Mouse (Mus musculus): ENCODE results near the gene Serpina12. TPM values are rescaled to one million over a fixed set of nuclear protein-coding genes. Genes with fewer than 3 reads are reported as not detected.

Gene Serpina12
- polyA plus RNA-seq, 1 experiment from 2014 or later, result not detected

DNA sequence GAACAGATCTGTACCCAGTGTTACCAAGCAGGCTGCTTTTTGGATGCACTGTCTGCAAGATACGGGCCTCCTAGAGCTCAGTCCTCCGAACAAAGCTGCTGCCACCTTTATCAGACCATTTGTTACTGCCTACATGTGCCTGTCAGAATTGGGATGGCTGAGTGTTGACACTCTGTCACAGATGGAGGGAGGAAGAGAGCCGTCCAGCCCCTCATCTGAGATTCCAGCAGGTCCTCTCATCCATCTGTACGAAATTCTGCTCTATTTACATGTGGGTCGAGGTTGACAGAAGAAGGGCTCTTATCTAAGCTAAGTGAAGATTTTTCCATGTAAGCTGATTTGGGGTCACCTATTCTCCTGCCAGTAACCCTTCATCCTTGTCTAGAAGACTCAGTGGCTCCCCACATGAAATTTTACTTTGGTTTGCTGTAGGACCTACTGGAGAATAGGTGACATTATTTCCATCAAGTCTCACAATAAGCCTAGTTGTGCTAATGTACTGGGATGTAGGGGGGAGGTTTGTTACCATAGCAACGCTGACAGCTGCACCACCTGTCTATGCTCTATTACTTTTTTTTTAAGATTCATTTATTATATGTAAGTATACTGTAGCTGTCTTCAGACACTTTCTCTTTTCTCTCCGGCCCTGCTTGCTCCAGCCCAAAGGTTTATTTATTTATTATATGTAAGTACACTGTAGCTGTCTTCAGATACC, 62.4 kb downstream of the Serpina12 start:
- H3K27ac ChIP-seq, result no peak overlapping the region

More for the DNA sequence above, 62.4 kb downstream of the Serpina12 start:
- Histone ChIP-seq H3K4me3 (no peak overlapping the region), H3K9me3 (replicated peaks) (no peaks in the 10 kb centered on the region), H3K27me3 (replicated peaks) (no peaks in the 10 kb centered on the region), H3K4me1 (no peaks in the 10 kb centered on the region), H3K9ac (no peak overlapping the region), H3K4me2 (no peak overlapping the region), H3K36me3 (no peaks in the 10 kb centered on the region)
- ATAC-seq, result no peak
- 51% methylated on average over 7 of the region's 7 CpGs for WGBS (ENCODE audit: insufficient replicate concordance)

Other genes with a start within 250 kb of the Serpina12 start
- gene Serpina1b, start 214.1 kb downstream of the Serpina12 start, polyA plus RNA-seq (2016; fragmentation: Nextera tagmentation; extraction: Ambion mirVana), result 358 and 359 TPM in 2 replicates
- gene Serpina1a, start 180.9 kb downstream of the Serpina12 start, polyA plus RNA-seq (2016; fragmentation: Nextera tagmentation; extraction: Ambion mirVana), result 222 and 223 TPM in 2 replicates
- 33.5 and 36.9 TPM in 2 replicates for gene Serpina1c, start 139.6 kb downstream of the Serpina12 start, polyA plus RNA-seq (2016; fragmentation: Nextera tagmentation; extraction: Ambion mirVana)
- gene Serpina1e, start 85.5 kb downstream of the Serpina12 start, polyA plus RNA-seq (2016; fragmentation: Nextera tagmentation; extraction: Ambion mirVana), result 39.1 and 44.7 TPM in 2 replicates
- 2.9 and 3.2 TPM in 2 replicates for gene Serpina11, start 54.5 kb downstream of the Serpina12 start, polyA plus RNA-seq (2016; fragmentation: Nextera tagmentation; extraction: Ambion mirVana)
- not detected in 2 replicates for gene Serpina9, start 30.7 kb downstream of the Serpina12 start, polyA plus RNA-seq (2016; fragmentation: Nextera tagmentation; extraction: Ambion mirVana)
- gene Serpina5, start 56.7 kb upstream of the Serpina12 start, polyA plus RNA-seq (2016; fragmentation: Nextera tagmentation; extraction: Ambion mirVana), result not detected in 2 replicates
- gene Serpina3a, start 68.3 kb upstream of the Serpina12 start, polyA plus RNA-seq (2016; fragmentation: Nextera tagmentation; extraction: Ambion mirVana), result not detected in 2 replicates
- 0.10 TPM in 1 of 2 replicates, not detected in the other for gene Serpina3b, start 83.6 kb upstream of the Serpina12 start, polyA plus RNA-seq (2016; fragmentation: Nextera tagmentation; extraction: Ambion mirVana)
- gene Serpina3c, start 109.4 kb upstream of the Serpina12 start, polyA plus RNA-seq (2016; fragmentation: Nextera tagmentation; extraction: Ambion mirVana), result not detected in 2 replicates
- 0.06 and 0.20 TPM in 2 replicates for gene Serpina3f, start 170.1 kb upstream of the Serpina12 start, polyA plus RNA-seq (2016; fragmentation: Nextera tagmentation; extraction: Ambion mirVana)
- 1.3 and 1.9 TPM in 2 replicates for gene Serpina3g, start 191.8 kb upstream of the Serpina12 start, polyA plus RNA-seq (2016; fragmentation: Nextera tagmentation; extraction: Ambion mirVana)
- 0.10 and 0.15 TPM in 2 replicates for gene Serpina3i, start 218.7 kb upstream of the Serpina12 start, polyA plus RNA-seq (2016; fragmentation: Nextera tagmentation; extraction: Ambion mirVana)

Data from liver, embryonic 12.5 days (tissue).